Mouse (Mus musculus) Patski (cell line): ENCODE measurements at regions not wholly inside any gene's neighbourhood (a gene's known extent, or its start where the extent isn't known, plus 50 kb on each side); places are given as distances from the start of the nearest gene placed in this dataset.

Source experiments
- ATAC-seq: fragments of 100-300 bp; one replicate; pipeline ENCODE4 v1.8.0; 2021
- CTCF ChIA-PET: fragments of 350-600 bp; sonication (Branson Sonifier 250); formaldehyde crosslinking; loops from one replicate; lab custom pipeline; 2022; ENCODE audit warnings: inconsistent platforms; lab: Charles Lee
- POLR2A ChIA-PET: fragments of 350-600 bp; sonication (Branson Sonifier 250); formaldehyde crosslinking; loops from one replicate; lab custom pipeline; 2022; ENCODE audit warnings: antibody characterized with exemption, inconsistent platforms; lab: Charles Lee
- DNase-seq: peaks from one replicate; pipeline ENCODE4 v3.0.0-alpha.2; 2011; ENCODE audit warnings: low read depth, low spot score
- H3K27me3 ChIP-seq: fragments of 371-371 bp; one replicate; pipeline ENCODE4 v1.5.1; 2021
- CTCF ChIP-seq: fragments of 100-300 bp; IDR thresholded peaks from one replicate; pipeline ENCODE4 v1.5.1; 2021
- in situ Hi-C: fragments of 300-500 bp; cut with MboI; formaldehyde crosslinking; loops from 3 replicates; pipeline ENCODE4 v1.11.1; 2018; ENCODE audit warnings: low pct_unique_long_range_greater_than_20kb, mixed read lengths

GRCm38 (mm10) chr7:94645337-94645736, 1525.7 kb upstream of the Tenm4 start:
- in situ Hi-C loops: no loop called here
- DNase-seq (no peak), ATAC-seq (no peak)
- CTCF ChIA-PET: no interaction called here
- H3K27me3 ChIP-seq: no peaks in the 10 kb centered on the region
- POLR2A ChIA-PET: no interaction called here
- TF ChIP-seq CTCF: no peak

DNA sequence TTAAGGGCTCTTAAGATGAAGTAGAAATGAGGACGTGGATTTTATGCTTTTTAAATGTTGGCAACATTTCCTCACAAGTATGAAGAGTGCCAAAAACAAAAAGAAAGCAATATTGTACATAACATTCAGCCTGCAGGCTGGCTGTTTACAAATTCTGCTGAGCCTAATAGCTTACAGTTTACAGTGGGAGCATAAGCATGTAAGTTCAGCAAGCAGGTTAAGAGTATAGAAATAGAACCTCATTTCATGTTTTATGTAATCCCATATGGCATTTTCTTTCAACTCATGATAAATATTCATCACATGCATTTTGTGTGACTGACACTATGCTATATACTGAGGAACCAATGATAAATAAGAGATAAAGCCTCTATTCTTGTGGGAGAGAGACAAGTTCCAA, 1520.6 kb upstream of the Tenm4 start:
- no peak for DNase-seq
- ChIA-PET POLR2A (no interaction called here), CTCF (no interaction called here)
- in situ Hi-C loops: no loop called here
- no peak for TF ChIP-seq CTCF
- H3K27me3 ChIP-seq: no peaks in the 10 kb centered on the region
- ATAC-seq: no peak

GRCm38 (mm10) chr7:94666392-94667155, 1504.5 kb upstream of the Tenm4 start:
- DNase-seq: no peak
- no peak for TF ChIP-seq CTCF
- no peak for ATAC-seq
- ChIA-PET CTCF (no interaction called here), POLR2A (no interaction called here)
- in situ Hi-C loops: no loop called here
- peaks cover 4% of the 10 kb centered on the region for H3K27me3 ChIP-seq

GRCm38 (mm10) chr7:94668296-94668695, 1502.8 kb upstream of the Tenm4 start:
- H3K27me3 ChIP-seq: peaks cover 4% of the 10 kb centered on the region
- ChIA-PET POLR2A (no interaction called here), CTCF (no interaction called here)
- ATAC-seq: no peak
- in situ Hi-C loops: no loop called here
- no peak for DNase-seq
- no peak for TF ChIP-seq CTCF

DNA sequence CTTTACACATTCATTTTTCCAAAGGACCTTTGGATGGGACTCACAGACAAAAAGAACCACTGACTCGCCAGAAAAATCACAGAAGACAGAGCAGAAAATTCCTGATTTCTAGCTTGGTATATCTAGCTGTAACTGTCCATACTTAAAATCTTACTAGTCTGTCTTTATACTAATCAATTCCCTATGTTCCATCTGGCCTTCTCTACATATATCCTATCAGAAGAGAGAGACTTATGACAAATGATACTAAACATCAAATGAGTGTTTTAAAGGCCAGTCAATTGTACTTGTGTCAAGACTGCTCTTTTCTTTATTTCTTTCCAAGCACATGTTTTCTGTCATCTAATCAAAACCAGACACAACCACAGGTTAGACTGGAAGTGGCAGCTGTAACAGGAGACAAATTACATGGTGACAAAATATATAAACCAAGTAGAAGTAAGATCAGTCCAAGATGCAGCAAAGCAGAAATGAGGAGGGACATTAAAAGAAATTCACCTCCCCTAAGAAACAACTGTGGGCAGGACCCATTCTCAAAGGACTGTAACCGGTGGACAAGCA, 1502.1 kb upstream of the Tenm4 start:
- DNase-seq (no peak), ATAC-seq (no peak)
- in situ Hi-C loops: no loop called here
- CTCF ChIA-PET: no interaction called here
- no peak for TF ChIP-seq CTCF
- H3K27me3 ChIP-seq: peaks cover 4% of the 10 kb centered on the region
- POLR2A ChIA-PET: no interaction called here

GRCm38 (mm10) chr7:94687887-94688286, 1483.2 kb upstream of the Tenm4 start:
- POLR2A ChIA-PET: no interaction called here
- DNase-seq (no peak), ATAC-seq (no peak)
- CTCF ChIA-PET: no interaction called here
- in situ Hi-C loops: no loop called here
- TF ChIP-seq CTCF: no peak
- H3K27me3 ChIP-seq: no peaks in the 10 kb centered on the region

DNA sequence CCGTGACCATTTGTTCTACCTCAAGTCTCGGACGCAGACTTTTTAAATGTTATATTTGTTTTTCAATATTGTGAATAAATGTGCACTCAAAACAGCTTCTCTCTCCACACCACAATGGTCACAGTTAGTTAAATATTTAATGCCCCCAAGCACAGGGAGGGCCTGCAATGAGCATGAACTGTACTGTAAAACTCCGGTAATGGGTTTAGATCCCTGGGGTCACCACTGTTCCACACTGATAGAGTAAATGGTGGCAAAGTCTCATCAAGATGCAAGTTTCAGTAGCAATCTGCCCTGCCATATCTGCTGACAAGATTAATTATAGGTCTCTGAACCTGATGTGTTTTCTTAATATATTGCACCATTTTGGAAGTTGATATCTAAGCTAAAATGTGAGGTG, 1473.8 kb upstream of the Tenm4 start:
- CTCF ChIA-PET: no interaction called here
- POLR2A ChIA-PET: no interaction called here
- TF ChIP-seq CTCF: no peak
- ATAC-seq: no peak
- no peak for DNase-seq
- in situ Hi-C loops: no loop called here
- H3K27me3 ChIP-seq: no peaks in the 10 kb centered on the region

DNA sequence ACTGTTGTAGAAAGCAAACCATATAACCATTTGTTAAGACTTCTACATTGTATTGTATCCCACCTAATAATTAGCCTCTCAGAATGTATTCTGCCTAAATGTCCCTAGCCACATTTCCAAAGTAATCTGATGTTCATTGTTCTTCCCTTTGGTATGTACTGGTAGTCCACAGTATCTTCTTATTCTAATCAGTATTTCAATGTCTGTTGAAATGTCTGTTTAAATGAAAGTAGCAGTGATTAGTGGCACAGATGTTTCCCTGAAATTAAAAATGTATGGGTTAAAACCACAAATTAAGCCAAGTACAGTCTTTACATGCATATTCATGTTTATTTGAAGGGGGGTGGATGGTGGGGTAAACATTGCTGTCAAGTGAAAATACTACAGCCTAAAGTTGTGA, 1464.6 kb upstream of the Tenm4 start:
- ATAC-seq (no peak), DNase-seq (no peak)
- ChIA-PET CTCF (no interaction called here), POLR2A (no interaction called here)
- in situ Hi-C loops: no loop called here
- TF ChIP-seq CTCF: no peak
- no peaks in the 10 kb centered on the region for H3K27me3 ChIP-seq

DNA sequence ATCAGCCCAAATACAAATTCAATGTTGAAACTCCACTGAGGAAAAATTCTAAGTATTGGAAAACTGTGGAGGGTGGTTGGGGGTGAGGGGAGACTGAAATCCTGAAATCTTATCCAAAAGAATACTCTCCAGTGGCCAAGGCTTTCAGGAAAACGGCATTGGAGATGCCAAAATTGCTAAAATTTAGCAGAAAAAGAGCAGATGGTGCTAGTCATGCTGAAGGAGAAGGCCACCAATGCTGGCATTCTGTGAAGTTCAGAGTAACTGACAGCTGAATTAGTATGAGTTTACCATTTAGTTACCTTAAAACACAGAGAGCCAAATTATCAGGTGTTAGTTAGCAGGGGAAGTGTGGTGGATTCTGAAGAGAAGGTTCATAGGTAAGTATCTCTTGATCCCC, 1437.6 kb upstream of the Tenm4 start:
- in situ Hi-C loops: no loop called here
- DNase-seq: no peak
- ChIA-PET POLR2A (no interaction called here), CTCF (no interaction called here)
- TF ChIP-seq CTCF: no peak
- no peak for ATAC-seq
- no peaks in the 10 kb centered on the region for H3K27me3 ChIP-seq

GRCm38 (mm10) chr7:94734741-94735140, 1436.3 kb upstream of the Tenm4 start:
- no peak for TF ChIP-seq CTCF
- no peaks in the 10 kb centered on the region for H3K27me3 ChIP-seq
- in situ Hi-C loops: no loop called here
- ATAC-seq (no peak), DNase-seq (no peak)
- ChIA-PET CTCF (no interaction called here), POLR2A (no interaction called here)
